Mouse (Mus musculus): Measurements from ENCODE around the gene Sox6.

The Sox6 gene

GRCm38 (mm10) chr7:115543596-115543995 is 495.0 kb downstream of the Sox6 start:
- DNase-seq = no peak

GRCm38 (mm10) chr7:115540261-115540660 is 498.3 kb downstream of the Sox6 start:
- no peak for DNase-seq

DNA sequence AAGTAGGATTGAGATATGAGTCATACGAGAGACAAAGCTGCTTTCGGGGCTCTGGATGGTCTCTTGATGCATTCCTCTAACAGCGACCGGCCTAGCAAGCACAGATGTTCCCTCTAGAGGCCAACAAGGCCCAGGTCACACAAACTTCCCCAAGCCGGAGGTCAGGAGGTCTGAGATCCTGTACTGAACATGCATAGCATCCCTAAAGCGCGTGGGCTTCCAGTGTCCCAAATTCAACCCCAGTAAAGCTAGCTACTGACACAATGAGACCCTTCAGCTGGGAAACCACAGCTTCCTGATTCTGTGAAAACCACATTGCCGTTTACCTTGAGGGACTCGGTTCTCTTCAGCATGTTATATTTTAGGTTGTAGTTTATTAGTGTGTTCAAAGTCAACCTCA is 499.6 kb downstream of the Sox6 start:
- DNase-seq = no peak

DNA sequence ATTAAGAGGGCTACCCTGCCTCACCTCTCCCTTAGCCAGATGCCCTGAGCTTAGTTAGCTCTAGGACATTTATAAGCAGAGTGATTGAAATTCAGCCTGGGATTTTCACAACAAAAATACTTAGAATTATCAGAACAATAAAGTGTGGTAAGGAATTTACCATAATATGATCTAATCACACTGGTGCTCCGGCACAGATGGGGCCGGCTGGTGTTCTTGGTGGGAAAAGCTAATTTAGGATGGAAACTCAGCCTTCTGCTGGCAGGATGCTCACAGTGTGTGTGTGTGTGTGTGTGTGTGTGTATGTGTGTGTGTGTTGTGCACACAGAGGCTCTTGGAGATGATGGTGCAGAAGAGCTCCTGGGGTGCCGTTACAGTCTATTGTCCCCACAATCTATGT is 501.0 kb downstream of the Sox6 start:
- no peak for DNase-seq

DNA sequence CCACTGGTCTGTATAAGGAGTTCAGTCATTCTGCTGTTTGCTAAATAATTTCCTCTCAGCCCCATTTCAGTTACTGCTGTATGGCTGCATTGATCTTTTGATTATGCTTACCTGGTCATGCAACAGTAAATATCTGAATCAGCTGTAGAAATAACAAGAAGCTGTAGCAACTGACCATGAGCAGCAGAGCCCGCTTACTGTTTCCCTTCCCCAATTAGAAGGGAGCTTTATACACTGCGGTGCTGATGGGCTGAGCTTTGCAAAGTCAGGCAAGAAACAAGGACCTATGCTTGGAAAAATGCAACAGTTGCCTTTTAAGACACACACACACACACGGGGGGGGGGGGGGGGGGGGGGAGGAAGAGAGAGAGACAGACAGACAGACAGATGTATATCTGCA is 502.1 kb downstream of the Sox6 start:
- no peak for DNase-seq

- no peak for DNase-seq
Observed at GRCm38 (mm10) chr7:115531875-115532274, 506.7 kb downstream of the Sox6 start.

DNA sequence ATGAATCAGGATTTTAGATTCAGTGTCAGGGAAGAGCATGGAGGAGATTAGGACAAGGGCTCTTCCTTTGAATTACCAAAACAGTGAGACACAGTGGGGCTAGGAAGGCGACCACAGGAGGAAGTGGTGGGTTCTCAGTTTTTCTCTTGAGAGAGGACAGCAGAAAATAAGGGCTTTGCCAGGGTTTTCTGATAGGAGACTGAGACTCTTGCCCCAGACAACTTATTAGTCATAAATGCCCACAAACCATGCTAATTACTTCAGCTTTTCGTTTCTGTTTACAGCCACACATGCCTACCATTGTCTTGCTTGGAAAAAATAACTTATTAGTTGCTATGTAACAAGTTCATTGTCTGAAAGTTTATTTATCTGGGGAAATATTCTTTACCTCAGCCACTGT is 507.4 kb downstream of the Sox6 start:
- DNase-seq = no peak

- DNase-seq = no peak
Observed at GRCm38 (mm10) chr7:115517701-115518100, 520.9 kb downstream of the Sox6 start.

DNA sequence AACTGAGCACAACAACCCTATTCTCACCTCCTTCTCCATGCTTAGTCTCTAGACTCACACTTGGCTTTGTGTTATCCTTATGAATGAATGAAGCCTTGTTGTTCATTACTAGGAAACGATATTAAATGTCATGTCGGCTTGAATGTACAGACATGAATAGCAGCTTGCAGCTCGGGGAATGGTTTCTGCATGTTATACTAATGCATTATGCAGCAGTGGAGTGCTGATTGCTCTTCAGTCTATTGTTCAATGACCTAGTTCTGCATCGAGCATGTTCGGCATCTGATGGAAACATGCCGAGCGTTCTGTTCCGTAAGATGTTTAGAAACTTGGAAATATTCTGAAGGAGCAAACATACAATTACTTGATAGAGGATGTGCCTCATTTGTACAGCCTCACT is 524.9 kb downstream of the Sox6 start:
- no peak for DNase-seq

GRCm38 (mm10) chr7:115511777-115512176 is 526.8 kb downstream of the Sox6 start:
- DNase-seq = no peak

GRCm38 (mm10) chr7:115511091-115511490 is 527.5 kb downstream of the Sox6 start:
- peak in 1 of 2 experiments; percentile 5 for DNase-seq

DNA sequence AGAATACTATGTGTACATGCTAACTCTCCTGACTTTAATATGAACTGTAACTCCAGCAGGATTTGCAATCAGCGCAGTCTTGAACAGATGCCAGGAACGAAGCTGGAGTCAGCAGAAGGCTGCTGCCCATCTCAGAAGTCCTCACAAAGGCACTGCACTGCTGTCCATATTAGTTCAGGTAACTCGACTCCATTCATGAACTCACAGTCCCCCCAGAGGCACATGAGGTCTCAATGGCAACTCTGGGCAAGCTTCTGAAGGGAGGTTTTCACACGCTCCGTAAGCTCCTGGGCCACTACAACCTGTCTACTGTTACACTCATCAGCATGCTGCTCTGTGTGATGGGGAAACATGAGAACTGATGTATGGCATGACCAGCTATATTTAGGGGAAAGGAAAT is 528.6 kb downstream of the Sox6 start:
- DNase-seq = no peak

- DNase-seq = no peak
Observed at GRCm38 (mm10) chr7:115506385-115506784, 532.2 kb downstream of the Sox6 start.

DNA sequence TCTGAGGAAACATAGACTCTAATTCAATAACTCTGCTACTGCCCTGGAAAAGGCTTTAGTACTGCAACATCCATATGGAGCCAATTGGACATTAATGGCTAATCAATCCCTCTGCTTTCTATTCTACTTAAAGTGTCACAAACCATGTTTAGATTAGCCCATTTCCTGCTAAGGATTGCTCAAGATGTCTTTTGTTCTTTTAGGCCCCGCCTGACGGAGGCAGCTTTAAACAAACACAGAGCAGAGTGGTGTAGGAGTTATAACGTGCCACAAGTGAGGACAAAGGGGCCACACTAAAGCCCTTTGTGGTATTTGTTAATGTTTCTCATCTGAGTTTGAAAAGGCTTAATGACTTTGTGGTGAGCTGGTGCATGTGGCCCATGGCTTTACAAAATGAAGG is 537.1 kb downstream of the Sox6 start:
- DNase-seq = no peak

DNA sequence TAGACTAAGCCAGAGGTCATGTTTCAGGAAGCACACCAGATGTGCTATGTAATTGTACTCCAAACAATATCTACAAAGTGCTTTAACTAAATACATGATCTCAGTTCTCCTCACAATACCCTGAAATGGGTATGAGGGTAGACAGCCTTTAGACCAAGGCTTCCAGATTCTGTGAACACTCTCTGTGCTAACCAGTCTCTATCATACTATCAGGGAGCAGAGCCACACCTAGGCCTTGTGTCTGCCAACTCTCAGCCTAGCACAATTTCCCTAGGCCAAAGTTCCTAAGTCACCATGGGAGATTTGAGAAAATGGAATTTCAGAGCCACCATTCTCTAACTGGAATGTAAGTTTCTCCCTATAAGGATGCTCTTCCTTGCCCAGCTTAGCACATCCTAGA is 537.8 kb downstream of the Sox6 start:
- DNase-seq = no peak

- DNase-seq = no peak
Observed at GRCm38 (mm10) chr7:115500170-115500569, 538.4 kb downstream of the Sox6 start.

- DNase-seq = no peak
Observed at GRCm38 (mm10) chr7:115491721-115492120, 546.9 kb downstream of the Sox6 start.

DNA sequence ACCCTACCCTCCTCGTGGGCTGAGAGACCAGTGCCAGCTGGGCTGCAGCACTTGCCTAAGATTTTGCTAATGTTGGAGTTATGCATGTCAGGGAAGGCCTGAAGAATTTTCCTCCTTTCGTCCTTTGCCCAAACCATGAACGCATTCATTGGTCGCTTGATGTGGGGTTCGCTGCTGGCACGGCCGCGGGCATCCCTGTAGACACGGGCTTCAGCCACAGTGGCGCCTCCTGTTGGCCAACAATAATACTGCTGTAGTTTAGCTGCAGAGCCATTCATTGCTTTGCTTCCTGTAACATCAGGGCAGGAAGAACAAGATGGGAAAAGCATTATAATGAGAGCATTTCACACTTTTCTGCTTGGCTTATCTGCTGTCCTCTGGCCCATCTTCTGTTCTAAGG is 549.0 kb downstream of the Sox6 start:
- peak in 1 of 2 experiments; percentile 20 for DNase-seq

DNA sequence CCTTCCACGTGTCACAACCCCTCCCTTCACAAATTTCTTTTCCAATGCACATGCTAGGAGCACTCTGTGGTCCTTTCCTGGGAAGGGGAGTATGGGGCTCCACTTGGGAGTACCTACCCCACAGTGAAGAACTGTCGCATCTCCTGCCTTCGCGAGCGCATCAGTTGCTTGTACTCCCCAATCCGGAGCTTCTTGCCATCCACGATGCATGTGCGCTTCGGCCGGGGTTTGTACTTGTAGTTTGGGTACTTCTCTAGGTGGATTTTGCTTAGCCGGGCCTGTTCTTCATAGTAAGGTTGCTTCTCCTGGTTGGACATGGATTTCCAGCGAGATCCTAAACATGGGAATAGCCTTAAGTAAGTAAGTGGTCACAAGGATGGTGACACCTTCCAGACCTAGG is 552.2 kb downstream of the Sox6 start:
- DNase-seq = no peak

DNA sequence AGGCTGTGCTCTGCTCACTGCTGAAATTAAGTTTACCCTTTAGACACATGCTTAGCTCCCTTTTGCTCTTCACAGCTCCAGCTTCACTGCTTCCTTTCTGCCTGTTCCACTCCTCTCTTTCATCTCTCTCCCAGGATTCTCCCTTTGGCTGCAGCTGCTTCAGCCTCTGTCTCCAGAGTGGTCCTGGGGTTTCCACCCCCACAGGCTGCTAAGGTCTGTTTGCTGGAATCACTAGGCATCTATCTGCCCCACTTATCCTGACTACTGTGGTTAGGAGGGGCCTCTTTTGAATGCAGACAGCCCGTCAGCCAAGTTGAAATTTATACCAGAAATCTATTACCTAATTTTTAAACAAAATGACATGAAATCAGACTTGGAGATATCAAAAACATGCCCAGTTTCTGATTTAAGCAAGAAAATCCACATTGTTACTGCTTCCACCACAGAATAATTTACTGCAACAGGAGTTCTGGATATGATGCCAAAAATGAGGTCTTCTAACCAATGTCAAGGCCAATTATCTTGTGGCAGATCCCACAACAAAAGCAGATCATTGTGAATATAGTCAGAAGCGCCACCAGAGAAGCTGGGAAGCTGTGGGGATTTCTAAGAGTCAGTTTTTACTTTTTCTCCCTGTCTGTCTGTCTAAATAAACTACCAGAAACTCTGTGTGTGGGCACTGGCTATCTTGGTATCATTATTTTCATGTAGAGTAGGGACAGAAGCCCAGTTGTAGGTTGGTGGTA is 552.8 kb downstream of the Sox6 start:
- no peak for DNase-seq

DNA sequence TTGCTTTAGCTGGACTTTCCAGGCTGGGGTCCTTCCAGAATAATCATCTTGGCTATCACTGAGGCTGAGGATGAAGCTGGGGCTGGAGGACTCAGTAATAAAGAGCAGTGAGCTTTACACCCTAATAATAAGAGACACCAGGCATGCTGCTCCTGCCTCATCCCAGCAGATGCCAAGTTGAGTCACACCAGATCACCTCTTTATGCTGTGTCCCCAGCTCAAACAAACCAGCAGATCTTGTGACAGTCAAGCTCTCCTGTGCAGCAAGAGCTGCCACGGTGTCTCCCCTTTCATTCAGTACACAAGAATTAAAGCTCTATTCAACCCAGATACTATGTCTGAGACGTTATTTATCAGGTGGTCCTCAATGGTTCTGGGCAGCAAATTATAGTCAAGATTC is 560.8 kb downstream of the Sox6 start:
- DNase-seq = no peak

DNA sequence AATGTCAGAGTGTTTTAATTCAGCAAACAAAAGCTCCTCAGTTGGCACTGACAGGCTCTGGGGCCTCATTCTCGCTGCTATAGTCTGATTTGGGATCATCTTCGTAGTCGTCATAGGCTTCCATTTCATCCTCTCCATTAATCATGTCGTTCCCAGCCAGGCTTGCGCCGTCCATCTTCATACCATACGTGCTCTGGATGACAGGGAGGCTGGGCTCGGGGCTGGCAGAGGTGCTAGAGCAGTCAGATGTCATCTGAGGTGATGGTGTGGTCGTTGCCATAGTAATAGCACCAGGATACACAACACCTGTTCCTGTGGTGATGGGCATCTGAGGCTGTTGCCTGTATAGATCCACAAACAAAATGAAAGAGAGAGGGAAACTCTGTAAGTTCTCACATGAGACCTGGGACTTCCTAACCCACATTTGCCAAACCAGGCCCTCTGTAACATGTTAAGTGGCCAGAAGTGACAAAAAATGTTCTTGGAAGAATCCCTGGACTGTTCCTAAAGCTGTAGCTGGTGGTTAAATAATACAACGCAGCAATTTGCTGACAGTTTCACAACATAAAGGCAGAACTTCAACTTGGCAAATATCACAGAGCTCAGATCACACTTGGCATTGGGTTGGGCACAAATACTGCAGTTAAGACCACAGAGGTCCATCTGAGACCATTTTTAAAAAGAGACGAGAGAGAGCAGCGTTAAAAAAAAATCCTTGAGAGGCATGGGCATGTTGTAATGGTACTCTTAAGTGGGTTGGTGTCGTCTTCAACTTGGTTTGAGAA is 561.5 kb downstream of the Sox6 start:
- DNase-seq = no peak

GRCm38 (mm10) chr7:115475176-115475575 is 563.4 kb downstream of the Sox6 start:
- DNase-seq = no peak

DNA sequence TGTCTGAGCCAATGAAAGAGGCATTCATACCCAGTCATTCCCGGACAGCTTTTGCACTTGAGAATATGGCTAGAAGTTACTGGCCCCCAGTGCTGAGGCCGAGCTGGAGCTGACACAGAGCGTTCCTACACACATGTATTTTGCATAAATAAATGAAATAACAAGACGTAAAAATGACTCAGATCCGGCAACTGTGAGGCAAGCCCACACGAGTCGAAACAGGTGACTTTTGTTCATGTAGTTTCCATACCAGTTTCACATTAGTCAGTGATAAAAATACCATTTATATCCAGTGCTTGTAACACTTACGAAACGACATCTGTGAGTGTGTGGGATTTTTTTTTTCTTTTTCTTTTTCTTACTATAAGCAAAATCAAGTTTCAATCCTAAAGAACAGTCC is 564.5 kb downstream of the Sox6 start:
- DNase-seq = no peak

GRCm38 (mm10) chr7:115472850-115473249 is 565.7 kb downstream of the Sox6 start:
- DNase-seq = no peak

Measured in cerebellum, postnatal 25 days (tissue).